Mouse (Mus musculus) olfactory bulb, adult 2 months (tissue): ENCODE results near the gene Nlrp3.

Source experiments
- CTCF ChIP-seq: fragments of 200-500 bp; IDR thresholded peaks from 2 replicates; pipeline ENCODE4 v1.5.1; 2012; ENCODE audit warnings: low read depth, mild to moderate bottlenecking, low read length, moderate library complexity; ENCODE audit not compliant: insufficient read depth
- POLR2A ChIP-seq: fragments of 200-500 bp; IDR thresholded peaks from 2 replicates; pipeline ENCODE4 v1.6.1; 2012; ENCODE audit warnings: mild to moderate bottlenecking, low read depth, low read length, moderate library complexity; ENCODE audit not compliant: insufficient read depth

DNA sequence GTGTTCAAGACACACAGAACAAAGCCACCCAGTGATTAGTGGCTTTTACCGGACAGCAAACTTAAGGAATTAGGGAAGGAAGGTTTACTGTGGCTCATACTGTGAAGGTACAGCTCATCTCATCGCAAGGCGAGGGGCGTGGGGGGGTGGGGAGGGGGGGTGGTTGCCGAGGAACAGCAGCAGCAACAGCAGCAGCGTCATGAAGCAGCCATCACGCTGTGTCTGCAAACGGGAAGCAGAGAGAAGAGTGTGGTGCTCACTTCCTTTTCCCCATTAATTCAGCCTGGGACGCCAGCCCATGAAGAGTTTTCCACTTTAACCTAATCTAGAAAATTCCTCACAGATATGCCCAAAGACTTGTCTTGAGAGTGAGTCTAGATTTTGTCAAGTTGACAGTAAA lies 21.5 kb downstream of the Nlrp3 start:
- no peak for TF ChIP-seq CTCF
- no peak for TF ChIP-seq POLR2A
